Mouse (Mus musculus): ENCODE results near the gene Zfp654. TPM values are rescaled to one million over a fixed set of nuclear protein-coding genes. Genes with fewer than 3 reads are reported as not detected.

Zfp654 gene
- polyA plus RNA-seq, 2 experiments, result 2.4 to 3.3 TPM

GRCm38 (mm10) chr16:64830291-64830690 is 21.2 kb downstream of the Zfp654 start:
- TF ChIP-seq CTCF (IDR thresholded peaks at IDR 0.05; ENCODE audit: low read depth) (no peak), EP300 (IDR thresholded peaks at IDR 0.05; ENCODE audit: low read depth) (no peak)
- ATAC-seq (ENCODE audit: insufficient read depth), result no peak; the same call in 1 of the 2 replicates
- WGBS (ENCODE audit: insufficient replicate concordance), result 51% methylated on average over 15 of the region's 15 CpGs

GRCm38 (mm10) chr16:64824474-64824873 is 27.0 kb downstream of the Zfp654 start:
- no peaks in the 10 kb centered on the region for H3K9me3 ChIP-seq (ENCODE audit: control insufficient read depth, low read length)
- no peak for TF ChIP-seq EP300 (IDR thresholded peaks at IDR 0.05; ENCODE audit: low read depth)
- no peak for TF ChIP-seq CTCF (IDR thresholded peaks at IDR 0.05; ENCODE audit: low read depth)
- no peak overlapping the region for H3K4me2 ChIP-seq (ENCODE audit: low read depth)
- no peaks in the 10 kb centered on the region for H3K27me3 ChIP-seq (ENCODE audit: control insufficient read depth, insufficient read depth, low read length)
- no peak for DNase-seq (ENCODE audit: low read depth in 3 of 3, low spot score in 3 of 3)
- no peak for ATAC-seq (ENCODE audit: insufficient read depth)
- H3K27ac ChIP-seq, result no peak overlapping the region
- H3K4me3 ChIP-seq (ENCODE audit: insufficient read depth in 1 of 2, low read depth in 2 of 2, low read length in 2 of 2), result no peak overlapping the region
- 78% methylated on average over 1 of the region's 1 CpGs for WGBS (ENCODE audit: insufficient replicate concordance)
- H3K36me3 ChIP-seq (replicated peaks; ENCODE audit: control insufficient read depth, insufficient read depth, low read depth), result no peaks in the 10 kb centered on the region
- no peaks in the 10 kb centered on the region for H3K4me1 ChIP-seq (replicated peaks; ENCODE audit: control insufficient read depth in 2 of 2, insufficient read depth in 2 of 2, low read length in 1 of 2)
- no peak overlapping the region for H3K9ac ChIP-seq (replicated peaks)

More at GRCm38 (mm10) chr16:64830291-64830690, 21.2 kb downstream of the Zfp654 start:
- Histone ChIP-seq H3K9me3 (ENCODE audit: control insufficient read depth, low read length) (no peaks in the 10 kb centered on the region), H3K4me2 (ENCODE audit: low read depth) (no peak overlapping the region), H3K27me3 (ENCODE audit: control insufficient read depth, insufficient read depth, low read length) (no peaks in the 10 kb centered on the region), H3K4me3 (ENCODE audit: insufficient read depth in 1 of 2, low read depth in 2 of 2, low read length in 2 of 2) (no peak overlapping the region), H3K27ac (no peak overlapping the region), H3K36me3 (replicated peaks; ENCODE audit: control insufficient read depth, insufficient read depth, low read depth) (no peaks in the 10 kb centered on the region), H3K9ac (replicated peaks) (no peak overlapping the region), H3K4me1 (replicated peaks; ENCODE audit: control insufficient read depth in 2 of 2, insufficient read depth in 2 of 2, low read length in 1 of 2) (no peaks in the 10 kb centered on the region)
- DNase-seq (ENCODE audit: low read depth in 3 of 3, low spot score in 3 of 3), result no peak

DNA sequence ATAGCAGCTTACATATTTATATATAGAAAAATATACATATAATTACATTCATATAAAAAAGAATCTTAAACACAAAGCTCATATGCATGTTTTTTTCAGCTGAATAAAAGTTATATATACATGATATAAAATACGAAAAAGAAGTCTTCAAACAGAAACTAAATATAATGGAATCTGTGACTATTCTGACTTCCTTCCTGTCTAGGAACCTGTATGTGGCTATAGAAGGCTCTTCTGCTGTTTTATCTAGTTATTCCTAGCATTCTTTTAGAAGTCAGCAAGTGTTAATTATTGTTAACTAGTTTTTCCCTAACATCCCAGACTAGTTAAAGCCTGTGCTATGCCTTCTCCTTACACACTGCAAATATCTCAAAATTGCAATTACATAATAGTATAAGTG is 27.6 kb downstream of the Zfp654 start:
- Histone ChIP-seq H3K4me1 (replicated peaks; ENCODE audit: control insufficient read depth in 2 of 2, insufficient read depth in 2 of 2, low read length in 1 of 2) (no peaks in the 10 kb centered on the region), H3K4me3 (ENCODE audit: insufficient read depth in 1 of 2, low read depth in 2 of 2, low read length in 2 of 2) (no peak overlapping the region), H3K27me3 (ENCODE audit: control insufficient read depth, insufficient read depth, low read length) (no peaks in the 10 kb centered on the region), H3K27ac (no peak overlapping the region), H3K9me3 (ENCODE audit: control insufficient read depth, low read length) (no peaks in the 10 kb centered on the region), H3K4me2 (ENCODE audit: low read depth) (no peak overlapping the region), H3K9ac (replicated peaks) (no peak overlapping the region), H3K36me3 (replicated peaks; ENCODE audit: control insufficient read depth, insufficient read depth, low read depth) (no peaks in the 10 kb centered on the region)
- TF ChIP-seq EP300 (IDR thresholded peaks at IDR 0.05; ENCODE audit: low read depth), result no peak
- TF ChIP-seq CTCF (IDR thresholded peaks at IDR 0.05; ENCODE audit: low read depth), result no peak
- ATAC-seq (ENCODE audit: insufficient read depth) (no peak), DNase-seq (ENCODE audit: low read depth in 3 of 3, low spot score in 3 of 3) (no peak)
- WGBS (ENCODE audit: insufficient replicate concordance), result 63% methylated on average over 1 of the region's 1 CpGs

DNA sequence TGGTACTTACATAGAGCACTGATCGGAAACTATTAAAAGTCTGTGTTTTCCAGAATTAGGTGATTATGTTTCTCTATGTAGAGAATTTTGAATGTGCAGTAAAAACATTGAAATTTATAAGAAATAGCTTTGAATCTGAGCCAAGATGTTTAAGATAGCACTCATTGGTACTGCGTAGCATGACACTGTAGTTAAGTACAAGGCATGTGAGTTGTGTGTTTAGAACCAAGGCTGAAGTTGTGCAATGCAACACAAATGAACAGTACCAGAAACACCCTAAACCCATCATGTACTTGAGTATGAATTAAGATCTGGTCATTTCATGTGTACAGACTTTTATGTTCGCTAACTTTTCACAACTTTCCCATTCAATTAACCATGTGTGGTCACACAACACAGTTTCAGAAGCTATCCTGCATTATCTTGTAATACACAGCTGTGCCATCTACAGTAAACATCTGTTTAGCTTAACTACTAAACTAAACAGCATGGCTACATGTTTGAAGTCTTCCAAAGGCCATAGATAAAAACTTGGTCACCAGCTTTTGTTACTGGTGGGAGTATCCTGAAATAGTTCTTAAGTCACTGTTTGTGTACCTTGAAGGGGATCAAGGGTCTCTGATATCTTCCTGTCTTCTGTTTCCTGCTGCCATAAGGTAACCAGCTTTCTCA is 34.2 kb downstream of the Zfp654 start:
- DNase-seq (ENCODE audit: low read depth in 3 of 3, low spot score in 3 of 3), result peak in 2 of 3 experiments; percentile 7 to 9
- no peak overlapping the region for H3K4me3 ChIP-seq (ENCODE audit: insufficient read depth in 1 of 2, low read depth in 2 of 2, low read length in 2 of 2)
- H3K36me3 ChIP-seq (replicated peaks; ENCODE audit: control insufficient read depth, insufficient read depth, low read depth), result peaks cover 4% of the 10 kb centered on the region
- H3K9ac ChIP-seq (replicated peaks), result no peak overlapping the region
- WGBS (ENCODE audit: insufficient replicate concordance), result 70% methylated on average over 3 of the region's 3 CpGs
- peak; percentile 43; the same call in 1 of the 2 replicates for ATAC-seq (ENCODE audit: insufficient read depth)
- H3K4me2 ChIP-seq (ENCODE audit: low read depth), result no peak overlapping the region
- TF ChIP-seq CTCF (IDR thresholded peaks at IDR 0.05; ENCODE audit: low read depth) (no peak), EP300 (IDR thresholded peaks at IDR 0.05; ENCODE audit: low read depth) (no peak)
- H3K9me3 ChIP-seq (ENCODE audit: control insufficient read depth, low read length), result no peaks in the 10 kb centered on the region
- H3K27me3 ChIP-seq (ENCODE audit: control insufficient read depth, insufficient read depth, low read length), result no peaks in the 10 kb centered on the region
- H3K27ac ChIP-seq, result no peak overlapping the region
- no peaks in the 10 kb centered on the region; a peak in 1 of 4 replicates for H3K4me1 ChIP-seq (replicated peaks; ENCODE audit: control insufficient read depth in 2 of 2, insufficient read depth in 2 of 2, low read length in 1 of 2)

DNA sequence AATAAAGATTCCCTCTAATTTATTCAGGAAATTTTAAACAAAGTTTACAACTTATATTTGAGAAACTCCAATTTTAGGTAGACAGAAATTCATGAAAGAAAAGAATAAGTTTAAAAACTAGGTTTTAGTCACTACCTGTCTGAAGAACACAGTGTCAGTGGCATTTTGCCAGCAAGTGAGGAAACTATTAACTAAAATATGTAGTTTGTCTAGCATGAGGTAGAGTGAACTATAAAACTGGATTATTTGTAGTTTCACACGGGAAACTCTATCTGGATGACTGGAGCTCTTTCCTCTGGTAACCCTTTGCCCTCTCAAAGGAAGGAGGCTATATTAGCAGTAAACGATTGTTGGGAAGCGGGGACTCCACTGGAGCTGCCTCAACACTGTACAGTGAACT is 48.4 kb downstream of the Zfp654 start:
- H3K4me3 ChIP-seq (ENCODE audit: insufficient read depth in 1 of 2, low read depth in 2 of 2, low read length in 2 of 2), result no peak overlapping the region
- ATAC-seq (ENCODE audit: insufficient read depth) (no peak), DNase-seq (ENCODE audit: low read depth in 3 of 3, low spot score in 3 of 3) (no peak)
- H3K9me3 ChIP-seq (ENCODE audit: control insufficient read depth, low read length), result no peaks in the 10 kb centered on the region
- H3K4me1 ChIP-seq (replicated peaks; ENCODE audit: control insufficient read depth in 2 of 2, insufficient read depth in 2 of 2, low read length in 1 of 2), result no peaks in the 10 kb centered on the region; a peak in 1 of 4 replicates
- H3K36me3 ChIP-seq (replicated peaks; ENCODE audit: control insufficient read depth, insufficient read depth, low read depth), result no peaks in the 10 kb centered on the region
- H3K9ac ChIP-seq (replicated peaks), result no peak overlapping the region
- no peak for TF ChIP-seq EP300 (IDR thresholded peaks at IDR 0.05; ENCODE audit: low read depth)
- TF ChIP-seq CTCF (IDR thresholded peaks at IDR 0.05; ENCODE audit: low read depth), result no peak
- no peak overlapping the region for H3K4me2 ChIP-seq (ENCODE audit: low read depth)
- no peak overlapping the region for H3K27ac ChIP-seq
- H3K27me3 ChIP-seq (ENCODE audit: control insufficient read depth, insufficient read depth, low read length), result no peaks in the 10 kb centered on the region
- WGBS (ENCODE audit: insufficient replicate concordance), result 72% methylated on average over 3 of the region's 3 CpGs

All from liver, embryonic 14.5 days (tissue).